Mouse (Mus musculus): ENCODE measurements around the gene Krt79. TPM values are rescaled to one million over a fixed set of nuclear protein-coding genes. Genes with fewer than 3 reads are reported as not detected.

Krt79 gene
- total and polyA plus RNA-seq, 3 experiments = not detected

GRCm38 (mm10) chr15:101925041-101925440 is 15.1 kb downstream of the Krt79 start:
- H3K36me3 ChIP-seq (replicated peaks) = no peaks in the 10 kb centered on the region
- DNase-seq (ENCODE audit: low spot score) = no peak
- no peak overlapping the region for H3K4me3 ChIP-seq (ENCODE audit: low read depth, low read length)
- no peaks in the 10 kb centered on the region; the same call in 1 of the 2 replicates for H3K27me3 ChIP-seq (ENCODE audit: insufficient read depth, low read length)
- no peak for TF ChIP-seq CTCF (IDR thresholded peaks at IDR 0.05; ENCODE audit: low read depth, low read length)
- TF ChIP-seq POLR2AphosphoS5 (IDR thresholded peaks at IDR 0.05; ENCODE audit: insufficient replicate concordance, low read depth, low read length) = no peak
- no peak for TF ChIP-seq GATA2 (IDR thresholded peaks at IDR 0.05; ENCODE audit: borderline replicate concordance, low read depth, low read length)
- ATAC-seq (ENCODE audit: extremely low read depth, insufficient number of reproducible peaks, low FRiP score, poor library complexity, severe bottlenecking) = no peak
- no peaks in the 10 kb centered on the region for H3K4me1 ChIP-seq (ENCODE audit: insufficient read depth, low read depth, low read length)
- H3K9me3 ChIP-seq (replicated peaks) = peaks cover 30% of the 10 kb centered on the region

- Histone ChIP-seq H3K4me3 (ENCODE audit: low read depth, low read length) (no peak within 1 kb of the TSS), H3K36me3 (replicated peaks) (no peaks in the 10 kb centered on the region), H3K4me1 (ENCODE audit: insufficient read depth, low read depth, low read length) (no peaks in the 10 kb centered on the region), H3K9me3 (replicated peaks) (peaks cover 30% of the 10 kb centered on the region), H3K27me3 (ENCODE audit: insufficient read depth, low read length) (no peaks in the 10 kb centered on the region; the same call in 1 of the 2 replicates)
- DNase-seq (ENCODE audit: low spot score) (no peak), ATAC-seq (ENCODE audit: extremely low read depth, insufficient number of reproducible peaks, low FRiP score, poor library complexity, severe bottlenecking) (no peak)
- no peak for TF ChIP-seq GATA2 (IDR thresholded peaks at IDR 0.05; ENCODE audit: borderline replicate concordance, low read depth, low read length)
Observed at GRCm38 (mm10) chr15:101924635-101925034, 15.5 kb downstream of the Krt79 start, which contains the start of gene Krt4. TSS of gene Krt4 (minus strand) at chr15:101924735.

GRCm38 (mm10) chr15:101922296-101922695 is 17.8 kb downstream of the Krt79 start:
- no peaks in the 10 kb centered on the region for H3K4me1 ChIP-seq (ENCODE audit: insufficient read depth, low read depth, low read length)
- no peak overlapping the region for H3K4me3 ChIP-seq (ENCODE audit: low read depth, low read length)
- ATAC-seq (ENCODE audit: extremely low read depth, insufficient number of reproducible peaks, low FRiP score, poor library complexity, severe bottlenecking) (no peak), DNase-seq (ENCODE audit: low spot score) (no peak)
- no peaks in the 10 kb centered on the region; the same call in 1 of the 2 replicates for H3K27me3 ChIP-seq (ENCODE audit: insufficient read depth, low read length)
- peaks cover 27% of the 10 kb centered on the region for H3K9me3 ChIP-seq (replicated peaks)
- TF ChIP-seq POLR2AphosphoS5 (IDR thresholded peaks at IDR 0.05; ENCODE audit: insufficient replicate concordance, low read depth, low read length) = no peak
- TF ChIP-seq CTCF (IDR thresholded peaks at IDR 0.05; ENCODE audit: low read depth, low read length) = no peak
- TF ChIP-seq TAL1 (conservative IDR thresholded peaks at IDR 0.05; ENCODE audit: low read depth, low read length) = no peak
- no peak for TF ChIP-seq GATA2 (IDR thresholded peaks at IDR 0.05; ENCODE audit: borderline replicate concordance, low read depth, low read length)
- TF ChIP-seq GATA1 (IDR thresholded peaks at IDR 0.05; ENCODE audit: borderline replicate concordance, low read length) = no peak
- no peaks in the 10 kb centered on the region for H3K36me3 ChIP-seq (replicated peaks)

GRCm38 (mm10) chr15:101916072-101916471 is 24.1 kb downstream of the Krt79 start:
- H3K27me3 ChIP-seq (ENCODE audit: insufficient read depth, low read length) = no peaks in the 10 kb centered on the region

GRCm38 (mm10) chr15:101904849-101905248 is 35.3 kb downstream of the Krt79 start:
- no peaks in the 10 kb centered on the region for H3K4me1 ChIP-seq (ENCODE audit: insufficient read depth, low read depth, low read length)
- no peak for DNase-seq (ENCODE audit: low spot score)
- peaks cover 2% of the 10 kb centered on the region; the same call in 1 of the 2 replicates for H3K9me3 ChIP-seq (replicated peaks)
- H3K4me3 ChIP-seq (ENCODE audit: low read depth, low read length) = no peak overlapping the region
- H3K36me3 ChIP-seq (replicated peaks) = no peaks in the 10 kb centered on the region
- H3K27me3 ChIP-seq (ENCODE audit: insufficient read depth, low read length) = no peaks in the 10 kb centered on the region
- TF ChIP-seq GATA1 (IDR thresholded peaks at IDR 0.05; ENCODE audit: borderline replicate concordance, low read length) (no peak), TAL1 (conservative IDR thresholded peaks at IDR 0.05; ENCODE audit: low read depth, low read length) (no peak), CTCF (IDR thresholded peaks at IDR 0.05; ENCODE audit: low read depth, low read length) (no peak), POLR2AphosphoS5 (IDR thresholded peaks at IDR 0.05; ENCODE audit: insufficient replicate concordance, low read depth, low read length) (no peak), GATA2 (IDR thresholded peaks at IDR 0.05; ENCODE audit: borderline replicate concordance, low read depth, low read length) (no peak)
- no peak for ATAC-seq (ENCODE audit: extremely low read depth, insufficient number of reproducible peaks, low FRiP score, poor library complexity, severe bottlenecking)

More at GRCm38 (mm10) chr15:101916072-101916471, 24.1 kb downstream of the Krt79 start:
- no peak for TF ChIP-seq GATA1 (IDR thresholded peaks at IDR 0.05; ENCODE audit: borderline replicate concordance, low read length)
- TF ChIP-seq TAL1 (conservative IDR thresholded peaks at IDR 0.05; ENCODE audit: low read depth, low read length) = no peak
- TF ChIP-seq CTCF (IDR thresholded peaks at IDR 0.05; ENCODE audit: low read depth, low read length) = no peak
- no peak for TF ChIP-seq POLR2AphosphoS5 (IDR thresholded peaks at IDR 0.05; ENCODE audit: insufficient replicate concordance, low read depth, low read length)
- no peak for TF ChIP-seq GATA2 (IDR thresholded peaks at IDR 0.05; ENCODE audit: borderline replicate concordance, low read depth, low read length)
- DNase-seq (ENCODE audit: low spot score) = no peak
- Histone ChIP-seq H3K4me1 (ENCODE audit: insufficient read depth, low read depth, low read length) (no peaks in the 10 kb centered on the region), H3K36me3 (replicated peaks) (no peaks in the 10 kb centered on the region), H3K9me3 (replicated peaks) (peaks cover 13% of the 10 kb centered on the region), H3K4me3 (ENCODE audit: low read depth, low read length) (no peak overlapping the region)
- no peak for ATAC-seq (ENCODE audit: extremely low read depth, insufficient number of reproducible peaks, low FRiP score, poor library complexity, severe bottlenecking)

GRCm38 (mm10) chr15:101902171-101903149 is 37.7 kb downstream of the Krt79 start:
- TF ChIP-seq CTCF (IDR thresholded peaks at IDR 0.05; ENCODE audit: low read depth, low read length) = no peak
- TF ChIP-seq TAL1 (conservative IDR thresholded peaks at IDR 0.05; ENCODE audit: low read depth, low read length) = no peak
- no peak for TF ChIP-seq POLR2AphosphoS5 (IDR thresholded peaks at IDR 0.05; ENCODE audit: insufficient replicate concordance, low read depth, low read length)
- TF ChIP-seq GATA2 (IDR thresholded peaks at IDR 0.05; ENCODE audit: borderline replicate concordance, low read depth, low read length) = no peak
- no peak for TF ChIP-seq GATA1 (IDR thresholded peaks at IDR 0.05; ENCODE audit: borderline replicate concordance, low read length)
- H3K9me3 ChIP-seq (replicated peaks) = peaks cover 2% of the 10 kb centered on the region
- no peaks in the 10 kb centered on the region for H3K36me3 ChIP-seq (replicated peaks)
- H3K27me3 ChIP-seq (ENCODE audit: insufficient read depth, low read length) = no peaks in the 10 kb centered on the region
- no peak for ATAC-seq (ENCODE audit: extremely low read depth, insufficient number of reproducible peaks, low FRiP score, poor library complexity, severe bottlenecking)
- DNase-seq (ENCODE audit: low spot score) = no peak
- no peak overlapping the region for H3K4me3 ChIP-seq (ENCODE audit: low read depth, low read length)
- no peaks in the 10 kb centered on the region for H3K4me1 ChIP-seq (ENCODE audit: insufficient read depth, low read depth, low read length)
